Mouse (Mus musculus) erythroid progenitor cell, adult 5-6 weeks (primary cell): ENCODE measurements around the gene Ube2j1. TPM values are rescaled to one million over a fixed set of nuclear protein-coding genes. Genes with fewer than 3 reads are reported as not detected.

ENCODE experiments used
- ATAC-seq: replicated peaks from 2 replicates; pipeline ENCODE4 v1.8.0; 2016; ENCODE audit warnings: moderate number of reproducible peaks, mild to moderate bottlenecking, moderate TSS enrichment, inconsistent platforms; ENCODE audit not compliant: poor library complexity, low FRiP score, severe bottlenecking
- total RNA-seq, 2 experiments: library from RNA; stranded (forward) in 1 of 2; stranded (reverse) in 1 of 2; fragments of 150-400 nt in 1 of 2; fragments of 186-747, 209-891 nt in 1 of 2; gene quantifications; 2 replicates each; pipeline versions ENCODE4 v1.2.3 to v1.2.4; 2015 to 2017; ENCODE audit warnings: low replicate concordance in 2 of 2

The Ube2j1 gene
- total RNA-seq, 2 experiments from 2014 or later = 34.7 to 36.9 TPM

DNA sequence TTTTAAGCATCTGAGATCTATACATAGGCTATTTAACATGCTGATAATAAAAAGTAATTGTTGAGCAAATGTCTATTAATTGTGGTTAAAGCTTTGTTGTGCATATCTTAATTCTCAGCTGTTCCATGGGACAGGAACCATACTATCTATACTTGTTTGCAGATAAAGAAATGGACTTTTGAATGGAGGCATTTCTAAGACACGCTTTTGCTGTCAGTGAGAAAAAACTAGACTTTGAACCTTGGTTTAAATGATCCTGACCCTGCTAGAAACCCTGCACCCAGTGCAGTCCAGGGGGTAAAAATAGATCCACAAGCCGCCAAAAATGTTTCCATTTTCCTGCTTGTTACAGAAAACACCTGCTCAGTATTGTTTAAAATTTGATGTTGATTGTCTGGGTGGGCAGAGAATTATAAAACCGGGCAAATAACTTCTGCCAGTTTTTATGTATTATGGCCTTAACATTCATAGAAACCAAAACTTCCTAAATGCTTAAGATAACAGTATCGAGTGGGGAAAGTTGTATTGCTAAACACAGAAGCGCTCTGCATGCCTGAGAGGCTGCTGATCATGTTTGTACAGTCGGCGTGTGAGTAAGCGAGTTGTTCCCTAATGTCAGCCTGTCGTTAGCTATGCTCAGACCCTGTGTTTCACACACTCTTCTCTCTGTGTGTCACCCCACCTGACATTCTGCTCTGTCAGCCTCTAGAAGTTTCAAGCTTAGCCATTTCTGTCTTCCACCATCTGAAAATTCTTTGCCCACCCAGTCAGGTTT is 23.6 kb upstream of the Ube2j1 start:
- ATAC-seq = no peak

GRCm38 (mm10) chr4:33010078-33010477 is 21.1 kb upstream of the Ube2j1 start:
- ATAC-seq = no peak

GRCm38 (mm10) chr4:33012484-33012883 is 18.7 kb upstream of the Ube2j1 start:
- ATAC-seq = no peak

DNA sequence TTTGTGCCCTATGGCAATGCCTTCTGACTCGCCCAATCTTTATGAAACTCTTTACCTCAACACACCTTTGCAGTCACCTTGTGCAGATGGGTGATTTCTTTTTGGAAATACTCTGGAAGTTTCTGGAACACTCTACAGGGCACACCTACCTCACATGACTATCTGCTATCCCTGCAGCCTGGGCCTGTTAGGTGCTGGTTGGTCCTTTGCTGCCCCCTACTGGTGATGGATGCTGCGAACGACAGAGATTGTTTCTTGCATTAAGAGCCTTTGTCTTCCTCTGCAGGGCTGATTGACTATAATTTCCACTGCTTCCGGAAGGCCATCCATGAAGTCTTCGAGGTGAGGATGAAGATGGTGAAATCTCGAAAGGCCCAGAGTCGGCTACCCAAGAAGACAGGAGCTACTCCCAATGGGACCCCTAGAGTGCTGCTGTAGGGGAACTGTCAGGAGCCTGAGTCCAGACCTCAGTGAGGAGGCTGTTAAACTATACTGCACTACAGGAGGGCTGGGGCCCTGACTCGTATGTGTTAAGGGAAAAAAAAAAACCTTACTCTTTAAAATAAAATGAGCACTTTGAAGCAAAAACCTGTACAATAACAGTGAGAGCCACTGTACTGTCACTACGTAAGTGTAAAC is 12.7 kb upstream of the Ube2j1 start:
- peak; percentile 94 for ATAC-seq

DNA sequence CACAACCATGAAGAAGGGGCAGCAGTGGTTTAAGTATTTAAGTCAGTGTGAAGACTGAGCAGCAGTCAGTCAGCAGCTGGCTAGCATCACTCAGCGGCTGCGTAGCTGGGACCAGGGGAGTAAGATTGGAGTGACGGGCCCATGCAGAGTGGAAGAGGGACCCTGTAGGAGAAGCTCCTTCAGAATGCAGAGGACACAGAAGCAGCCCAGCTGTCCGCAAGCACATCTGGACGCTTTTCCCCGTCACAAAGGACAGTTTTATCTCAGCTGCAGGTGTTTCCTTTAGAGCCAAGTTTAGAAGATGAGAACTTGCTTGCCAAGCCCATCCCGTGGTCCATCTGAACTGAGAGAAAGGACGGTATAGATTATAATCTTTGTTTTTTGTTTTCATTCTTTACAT is 6.8 kb upstream of the Ube2j1 start:
- no peak for ATAC-seq

DNA sequence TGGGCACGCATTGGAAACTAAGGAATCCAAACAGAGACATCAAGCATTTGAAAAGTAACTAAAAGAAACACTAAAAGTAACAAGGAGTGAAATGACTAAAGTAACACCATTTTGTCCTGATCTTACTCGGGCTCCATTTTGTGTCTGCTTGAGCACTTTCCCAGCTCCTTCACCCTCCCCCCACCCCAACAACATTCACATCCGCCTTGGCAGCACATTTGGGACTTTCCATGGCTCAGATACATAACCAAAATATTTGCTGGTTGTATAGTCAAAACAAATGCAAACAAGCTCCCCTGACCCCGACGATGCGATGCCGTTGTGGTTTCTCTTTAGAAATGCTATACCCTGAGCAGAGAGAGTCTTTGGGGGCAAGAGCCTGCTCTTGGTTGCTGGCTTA is 2.1 kb upstream of the Ube2j1 start:
- ATAC-seq = no peak

- peak; percentile 71 for ATAC-seq
Observed at GRCm38 (mm10) chr4:33030264-33031194, 687 bp upstream of the Ube2j1 start.

DNA sequence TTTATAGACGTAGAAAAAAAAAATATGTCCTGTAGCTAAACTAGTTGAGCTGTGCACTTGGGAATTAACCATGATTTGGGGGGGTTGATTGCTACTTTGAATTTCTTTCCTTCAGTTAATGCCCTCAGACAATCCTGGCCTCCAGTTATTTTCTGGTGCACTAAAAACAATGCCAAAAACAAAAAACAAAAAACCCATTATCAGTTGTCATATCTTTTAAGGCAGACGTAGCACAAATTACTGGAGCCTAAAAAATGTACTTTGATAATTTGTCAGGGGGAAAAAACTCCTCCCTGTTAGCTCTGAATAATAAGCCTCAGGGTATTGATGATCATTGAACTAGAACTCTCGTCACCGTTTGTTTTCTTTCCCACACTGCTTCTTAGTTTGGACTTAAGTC is 829 bp downstream of the Ube2j1 start:
- ATAC-seq = no peak

DNA sequence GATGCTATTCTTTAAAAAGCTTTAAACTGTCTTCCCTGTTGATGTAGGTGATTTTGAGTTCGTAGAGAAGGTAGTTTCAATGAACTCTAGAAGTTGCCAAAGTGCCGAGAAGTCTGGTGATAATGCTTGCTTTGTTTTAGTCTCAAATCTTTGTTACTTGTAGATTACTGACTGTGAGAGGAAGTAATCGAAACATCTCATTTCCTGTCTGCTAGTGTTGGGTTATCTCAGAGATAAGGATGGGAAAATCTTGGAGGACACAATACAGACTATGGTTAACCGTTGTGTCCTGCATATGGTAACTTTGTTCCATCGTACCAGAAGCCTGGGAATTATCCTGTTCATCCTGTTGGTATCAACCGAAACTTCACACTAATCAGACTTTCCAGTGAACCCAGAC is 2.3 kb downstream of the Ube2j1 start:
- ATAC-seq = no peak

GRCm38 (mm10) chr4:33039826-33040225 is 8.6 kb downstream of the Ube2j1 start:
- ATAC-seq = no peak

GRCm38 (mm10) chr4:33049601-33050000 is 18.4 kb downstream of the Ube2j1 start:
- no peak for ATAC-seq

- ATAC-seq = no peak
Observed at GRCm38 (mm10) chr4:33052055-33052454, 20.8 kb downstream of the Ube2j1 start.

DNA sequence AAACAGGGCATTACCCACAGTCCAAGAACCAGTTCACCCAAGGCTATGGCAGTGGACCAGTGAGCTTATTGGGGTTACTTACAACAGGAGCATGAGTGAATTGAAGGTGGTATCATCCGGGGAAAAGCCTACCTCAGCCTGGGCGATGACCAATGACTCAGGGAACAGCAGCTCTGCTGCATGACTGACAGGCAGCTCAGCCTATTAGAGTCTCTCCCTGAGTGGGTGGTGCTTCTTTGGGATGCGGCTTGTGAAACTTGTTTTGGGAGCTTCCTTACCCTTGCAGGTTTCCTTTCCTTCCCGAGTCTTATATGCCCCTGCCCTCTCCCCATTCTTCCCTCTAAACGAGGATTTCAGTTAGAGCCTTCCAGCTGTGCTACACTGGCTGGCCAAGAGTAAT is 21.4 kb downstream of the Ube2j1 start:
- ATAC-seq = peak; percentile 36; the same call in 1 of the 2 replicates

- no peak for ATAC-seq
Observed at GRCm38 (mm10) chr4:33054426-33054825, 23.2 kb downstream of the Ube2j1 start.

DNA sequence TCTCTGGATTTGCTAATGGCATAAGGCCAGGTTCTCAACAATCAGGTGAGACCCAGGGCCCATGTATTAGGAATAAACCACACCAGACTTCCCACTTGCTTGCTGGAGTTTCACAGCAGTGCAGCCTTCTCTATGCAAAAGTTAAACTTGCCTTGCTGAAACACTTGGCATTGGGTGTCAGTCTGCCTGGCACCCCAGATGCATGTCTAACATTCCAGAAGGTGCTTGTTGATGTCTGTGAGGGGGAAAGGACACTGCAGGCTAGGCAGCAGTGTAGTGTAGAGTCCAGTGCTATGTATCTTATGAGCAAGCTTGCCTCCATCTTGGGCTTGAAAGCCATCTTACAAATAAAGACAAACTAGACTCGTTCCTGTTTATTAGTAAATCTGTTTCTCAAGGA is 25.1 kb downstream of the Ube2j1 start:
- no peak for ATAC-seq

GRCm38 (mm10) chr4:33057890-33058687 is 26.9 kb downstream of the Ube2j1 start:
- no peak for ATAC-seq

GRCm38 (mm10) chr4:33061158-33061557 is 29.9 kb downstream of the Ube2j1 start:
- no peak for ATAC-seq

GRCm38 (mm10) chr4:33062981-33063380 is 31.8 kb downstream of the Ube2j1 start, which contains the start of gene Gabrr2:
Gene Gabrr2 (plus strand): TSS chr4:33062999.
- no peak for ATAC-seq

GRCm38 (mm10) chr4:33064986-33065385 is 33.8 kb downstream of the Ube2j1 start:
- ATAC-seq = no peak
